Mouse (Mus musculus) heart, postnatal 0 days (tissue): Measurements from ENCODE around the gene Map3k11. TPM values are rescaled to one million over a fixed set of nuclear protein-coding genes. Genes with fewer than 3 reads are reported as not detected.

Experiments used
- ATAC-seq: fragments of 200-750 bp; cut with Nextera tagmentation; 2 replicates; pipeline ENCODE4 v1.8.0; 2017; ENCODE audit warnings: low read depth, moderate number of reproducible peaks, moderate library complexity; ENCODE audit not compliant: insufficient read depth
- DNase-seq: peaks from one replicate; pipeline ENCODE4 v3.0.0-alpha.2; 2016; ENCODE audit warnings: low spot score
- H3K27ac ChIP-seq: fragments of 300-500 bp; sonication (generic); 2 replicates; pipeline ENCODE4 v1.5.1; 2014; ENCODE audit warnings: low read depth, mild to moderate bottlenecking
- H3K27me3 ChIP-seq: fragments of 300-500 bp; sonication (generic); 2 replicates; pipeline ENCODE4 v1.6.1; 2014; ENCODE audit warnings: low read length, mixed read lengths; ENCODE audit not compliant: control insufficient read depth, insufficient read depth
- H3K36me3 ChIP-seq: fragments of 300-500 bp; sonication (generic); replicated peaks from 2 replicates; pipeline ENCODE4 v1.6.1; 2014; ENCODE audit warnings: low read length, mixed read lengths; ENCODE audit not compliant: control insufficient read depth, insufficient read depth
- H3K4me1 ChIP-seq: fragments of 300-500 bp; sonication (generic); 2 replicates; pipeline ENCODE4 v1.6.1; 2014; ENCODE audit warnings: antibody characterized with exemption; ENCODE audit not compliant: control insufficient read depth, insufficient read depth
- H3K4me2 ChIP-seq: fragments of 300-500 bp; sonication (generic); 2 replicates; pipeline ENCODE4 v1.6.1; 2014; ENCODE audit warnings: low read depth, mild to moderate bottlenecking, low read length, moderate library complexity
- H3K4me3 ChIP-seq: fragments of 300-500 bp; sonication (generic); 2 replicates; pipeline ENCODE4 v1.5.1; 2014; ENCODE audit warnings: low read depth, low read length
- H3K9ac ChIP-seq: fragments of 300-500 bp; sonication (generic); replicated peaks from 2 replicates; pipeline ENCODE4 v1.6.1; 2014; ENCODE audit warnings: low read depth, low read length, mixed read lengths
- H3K9me3 ChIP-seq: fragments of 300-500 bp; sonication (generic); replicated peaks from 2 replicates; pipeline ENCODE4 v1.6.1; 2016; ENCODE audit warnings: low read length; ENCODE audit not compliant: control insufficient read depth
- CTCF ChIP-seq: IDR thresholded peaks from 2 replicates; pipeline ENCODE4 v1.5.1; 2016; ENCODE audit warnings: antibody characterized with exemption, control low read depth, low read depth
- EP300 ChIP-seq: IDR thresholded peaks from 2 replicates; pipeline ENCODE4 v1.6.1; 2016; ENCODE audit warnings: antibody characterized with exemption, low read depth
- WGBS: fragments of 180-500 bp; shearing (Covaris S2); extraction: QIAGEN DNeasy Blood & Tissue Kit; methylation state at CpG from one replicate; pipeline ENCODE4 v1.1.7; 2014; 5-methylcytosine and 5-hydroxymethylcytosine counted together
- microRNA-seq: library from miRNA; unstranded; fragments of <30 nt; microRNA quantifications from one replicate; pipeline ENCODE4, GENCODE M21; 2016
- polyA plus RNA-seq: library from polyadenylated mRNA; unstranded; fragments of >200 nt; fragmentation: Nextera tagmentation; extraction: Ambion mirVana; gene quantifications from 2 replicates; pipeline ENCODE4 v1.2.1, GENCODE M21; 2015
- total RNA-seq: library from RNA; depleted of rRNA; stranded (reverse); fragments of >200 nt; gene quantifications from 2 replicates; pipeline ENCODE4 v1.2.3, GENCODE M21; 2014; ENCODE audit warnings: low replicate concordance; rRNA removed

Gene Map3k11
- total and polyA plus RNA-seq, 2 experiments from 2014 or later: 17.0 to 43.5 TPM

GRCm38 (mm10) chr19:5750951-5751350 lies 62.4 kb downstream of the Map3k11 start:
- Histone ChIP-seq H3K27me3 (peaks cover 17% of the 10 kb centered on the region; the same call in 1 of the 2 replicates), H3K4me2 (no peak overlapping the region), H3K36me3 (0 out of 2 replicates have a peak, but pooled peaks cover 6% of the 10 kb centered on the region), H3K4me3 (no peak overlapping the region), H3K9me3 (no peaks in the 10 kb centered on the region), H3K4me1 (no peaks in the 10 kb centered on the region; the same call in 1 of the 2 replicates), H3K9ac (no peak overlapping the region), H3K27ac (no peak overlapping the region)
- 32% methylated on average over 22 of the region's 22 CpGs for WGBS
- no peak for TF ChIP-seq EP300
- TF ChIP-seq CTCF: no peak
- DNase-seq (no peak), ATAC-seq (no peak)

GRCm38 (mm10) chr19:5751742-5752141 lies 63.2 kb downstream of the Map3k11 start:
- peaks cover 21% of the 10 kb centered on the region; the same call in 1 of the 2 replicates for H3K27me3 ChIP-seq
- no peak overlapping the region for H3K4me3 ChIP-seq
- ATAC-seq: 0 out of 2 replicates have a peak, but pooled peaks have one; percentile 25

More at GRCm38 (mm10) chr19:5751742-5752141, 63.2 kb downstream of the Map3k11 start:
- TF ChIP-seq EP300 (no peak), CTCF (no peak)
- Histone ChIP-seq H3K4me2 (no peak overlapping the region), H3K27ac (no peak overlapping the region), H3K4me1 (no peaks in the 10 kb centered on the region; the same call in 1 of the 2 replicates), H3K9ac (no peak overlapping the region), H3K36me3 (0 out of 2 replicates have a peak, but pooled peaks cover 6% of the 10 kb centered on the region), H3K9me3 (no peaks in the 10 kb centered on the region)
- no peak for DNase-seq
- 25% methylated on average over 20 of the region's 20 CpGs for WGBS

Small RNA genes lying within 50 kb of the gene (microRNA-seq; reads per million reads assigned to microRNA genes)
- not detected for gene Mir6987

Other genes with a start within 250 kb of the Map3k11 start
- not detected in 2 replicates for gene Fosl1, start 241.2 kb upstream of the Map3k11 start, total RNA-seq
- gene Fosl1, start 241.2 kb upstream of the Map3k11 start, polyA plus RNA-seq: 0.12 TPM in 1 of 2 replicates, not detected in the other
- 9.2 and 11.3 TPM in 2 replicates for gene Ccdc85b, start 230.8 kb upstream of the Map3k11 start, total RNA-seq
- 10.2 and 10.6 TPM in 2 replicates for gene Ccdc85b, start 230.8 kb upstream of the Map3k11 start, polyA plus RNA-seq
- 81.6 and 86.4 TPM in 2 replicates for gene Fibp, start 228.1 kb upstream of the Map3k11 start, total RNA-seq
- 142 and 146 TPM in 2 replicates for gene Fibp, start 228.1 kb upstream of the Map3k11 start, polyA plus RNA-seq
- not detected in 2 replicates for gene Ctsw, start 220.2 kb upstream of the Map3k11 start, total RNA-seq
- gene Ctsw, start 220.2 kb upstream of the Map3k11 start, polyA plus RNA-seq: 0.42 and 0.73 TPM in 2 replicates
- 46.8 and 52.7 TPM in 2 replicates for gene Efemp2, start 214.8 kb upstream of the Map3k11 start, total RNA-seq
- gene Efemp2, start 214.8 kb upstream of the Map3k11 start, polyA plus RNA-seq: 32.2 and 34.1 TPM in 2 replicates
- gene Mus81, start 200.3 kb upstream of the Map3k11 start, total RNA-seq: 45.8 and 62.4 TPM in 2 replicates
- gene Mus81, start 200.3 kb upstream of the Map3k11 start, polyA plus RNA-seq: 35.8 and 36.8 TPM in 2 replicates
- gene Cfl1, start 198.3 kb upstream of the Map3k11 start, total RNA-seq: 448 and 685 TPM in 2 replicates
- gene Cfl1, start 198.3 kb upstream of the Map3k11 start, polyA plus RNA-seq: 948 and 963 TPM in 2 replicates
- gene 1700020D05Rik, start 185.0 kb upstream of the Map3k11 start, total RNA-seq: not detected in 2 replicates
- not detected in 2 replicates for gene 1700020D05Rik, start 185.0 kb upstream of the Map3k11 start, polyA plus RNA-seq
- gene Snx32, start 178.2 kb upstream of the Map3k11 start, total RNA-seq: 8.6 and 22.6 TPM in 2 replicates
- gene Snx32, start 178.2 kb upstream of the Map3k11 start, polyA plus RNA-seq: 9.1 and 9.3 TPM in 2 replicates
- not detected in 2 replicates for gene Ovol1, start 128.1 kb upstream of the Map3k11 start, total RNA-seq
- 0.05 TPM in 1 of 2 replicates, not detected in the other for gene Ovol1, start 128.1 kb upstream of the Map3k11 start, polyA plus RNA-seq
- 5.8 and 12.9 TPM in 2 replicates for gene Ap5b1, start 120.7 kb upstream of the Map3k11 start, total RNA-seq
- 1.7 and 2.0 TPM in 2 replicates for gene Ap5b1, start 120.7 kb upstream of the Map3k11 start, polyA plus RNA-seq
- 42.4 and 57.6 TPM in 2 replicates for gene Rnaseh2c, start 86.9 kb upstream of the Map3k11 start, total RNA-seq
- 50.7 and 51.8 TPM in 2 replicates for gene Rnaseh2c, start 86.9 kb upstream of the Map3k11 start, polyA plus RNA-seq
- gene Kat5, start 78.5 kb upstream of the Map3k11 start, total RNA-seq: 55.4 and 164 TPM in 2 replicates
- 27.0 and 29.7 TPM in 2 replicates for gene Kat5, start 78.5 kb upstream of the Map3k11 start, polyA plus RNA-seq
- 26.3 and 49.5 TPM in 2 replicates for gene Rela, start 51.3 kb upstream of the Map3k11 start, total RNA-seq
- 22.9 and 23.6 TPM in 2 replicates for gene Rela, start 51.3 kb upstream of the Map3k11 start, polyA plus RNA-seq
- gene Sipa1, start 25.0 kb upstream of the Map3k11 start, total RNA-seq: 33.2 and 37.8 TPM in 2 replicates
- gene Sipa1, start 25.0 kb upstream of the Map3k11 start, polyA plus RNA-seq: 12.3 and 14.0 TPM in 2 replicates
- gene Pcnx3, start 166 bp downstream of the Map3k11 start, total RNA-seq: 27.0 and 35.9 TPM in 2 replicates
- 6.1 and 6.7 TPM in 2 replicates for gene Pcnx3, start 166 bp downstream of the Map3k11 start, polyA plus RNA-seq
- not detected in 2 replicates for gene Kcnk7, start 15.6 kb downstream of the Map3k11 start, total RNA-seq
- gene Kcnk7, start 15.6 kb downstream of the Map3k11 start, polyA plus RNA-seq: 0.30 and 0.34 TPM in 2 replicates
- gene Ehbp1l1, start 37.6 kb downstream of the Map3k11 start, total RNA-seq: 113 and 118 TPM in 2 replicates
- gene Ehbp1l1, start 37.6 kb downstream of the Map3k11 start, polyA plus RNA-seq: 86.5 and 111 TPM in 2 replicates
- gene Fam89b, start 40.9 kb downstream of the Map3k11 start, total RNA-seq: 118 and 140 TPM in 2 replicates
- 74.8 and 76.6 TPM in 2 replicates for gene Fam89b, start 40.9 kb downstream of the Map3k11 start, polyA plus RNA-seq
- 60.0 and 73.4 TPM in 2 replicates for gene Ltbp3, start 52.2 kb downstream of the Map3k11 start, total RNA-seq
- gene Ltbp3, start 52.2 kb downstream of the Map3k11 start, polyA plus RNA-seq: 15.4 and 16.3 TPM in 2 replicates
- gene Scyl1, start 82.7 kb downstream of the Map3k11 start, total RNA-seq: 78.0 and 82.4 TPM in 2 replicates
- 46.1 and 47.1 TPM in 2 replicates for gene Scyl1, start 82.7 kb downstream of the Map3k11 start, polyA plus RNA-seq
- 29.1 and 53.8 TPM in 2 replicates for gene Frmd8, start 186.5 kb downstream of the Map3k11 start, total RNA-seq
- 12.8 and 14.9 TPM in 2 replicates for gene Frmd8, start 186.5 kb downstream of the Map3k11 start, polyA plus RNA-seq
- 3.1 and 4.8 TPM in 2 replicates for gene Slc25a45, start 189.1 kb downstream of the Map3k11 start, total RNA-seq
- gene Slc25a45, start 189.1 kb downstream of the Map3k11 start, polyA plus RNA-seq: 2.8 and 2.9 TPM in 2 replicates
- gene Tigd3, start 205.4 kb downstream of the Map3k11 start, total RNA-seq: 0.81 and 3.3 TPM in 2 replicates
- 0.85 and 0.91 TPM in 2 replicates for gene Tigd3, start 205.4 kb downstream of the Map3k11 start, polyA plus RNA-seq
- gene Dpf2, start 224.3 kb downstream of the Map3k11 start, total RNA-seq: 57.8 and 91.8 TPM in 2 replicates
- gene Dpf2, start 224.3 kb downstream of the Map3k11 start, polyA plus RNA-seq: 60.5 and 61.4 TPM in 2 replicates
- 15.7 and 17.4 TPM in 2 replicates for gene Cdc42ep2, start 236.1 kb downstream of the Map3k11 start, total RNA-seq
- gene Cdc42ep2, start 236.1 kb downstream of the Map3k11 start, polyA plus RNA-seq: 8.8 and 9.5 TPM in 2 replicates